In the genomic region with DNA sequence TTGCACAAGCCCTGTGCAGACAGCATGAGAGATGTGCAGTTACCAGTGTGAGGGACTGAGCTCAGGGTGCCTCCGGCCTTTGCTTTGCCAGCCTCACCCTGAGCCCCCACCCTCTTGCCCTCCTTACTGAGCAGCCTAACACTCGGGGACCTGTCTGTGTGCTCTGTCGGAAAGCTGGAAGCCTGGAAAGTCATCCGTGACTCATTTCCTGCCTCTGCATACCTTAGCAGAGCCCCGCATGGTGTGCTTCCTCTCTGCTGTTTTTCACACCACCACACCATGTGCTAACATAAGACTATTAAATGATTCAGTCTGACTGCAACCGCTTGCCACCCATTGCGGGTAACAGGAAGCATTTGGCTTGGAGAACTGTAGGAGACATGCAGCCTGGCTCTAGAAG, we compare ENCODE assay signal across 9 mouse cellular contexts.
A peak's percentile ranks its signal among the peaks of the same experiment; 100 is the strongest.
DNase-seq lines count a peak whose midpoint lies in the region; ATAC-seq and TF ChIP-seq lines count a peak whose summit lies in the region.
"Had no signal": no experiment of that assay in that cellular context is flagged by ENCODE, and none has a peak within 500 bp of the region (broad histone marks: within the 10 kb centered on the region; RNA-seq: fewer than 3 reads in every experiment).

No protein-coding gene starts in this region.

- H3K4me3 ChIP-seq in midbrain, embryonic 13.5 days (replicated peaks): no peak overlapping the region
- H3K4me3 ChIP-seq in midbrain, embryonic 15.5 days: no peak overlapping the region
- H3K4me3 ChIP-seq in gastrocnemius, adult 2 months: no peak overlapping the region

- H3K9me3 ChIP-seq in midbrain, embryonic 13.5 days: no peaks in the 10 kb centered on the region
- no peaks in the 10 kb centered on the region for H3K9me3 ChIP-seq in midbrain, embryonic 15.5 days

- no peak overlapping the region for H3K27ac ChIP-seq in midbrain, embryonic 13.5 days
- H3K27ac ChIP-seq in midbrain, embryonic 15.5 days: no peak overlapping the region
- no peak overlapping the region for H3K27ac ChIP-seq in gastrocnemius, adult 2 months

- no peak for DNase-seq in frontal cortex, postnatal 14 days (ENCODE audit: low spot score in 2 of 2)
- peak; percentile 51 for DNase-seq in naive thymus-derived CD4-positive, alpha-beta T cell, adult 2 months (ENCODE audit: low read depth)
- DNase-seq in gastrocnemius, adult 2 months: no peak
- DNase-seq: liver had no signal

- no peak for TF ChIP-seq CTCF in gastrocnemius, adult 2 months (IDR thresholded peaks at IDR 0.05)

- peak; percentile 80 for ATAC-seq in frontal cortex, adult (ENCODE audit: low TSS enrichment)
- peak; percentile 58; the same call in 1 of the 2 replicates for ATAC-seq in midbrain, embryonic 13.5 days
- no peak for ATAC-seq in midbrain, embryonic 15.5 days (replicated peaks)
- ATAC-seq in hematopoietic stem cell, adult 5-6 weeks (replicated peaks in 1 of 2; ENCODE audit: insufficient read depth in 1 of 2, low FRiP score in 2 of 2, low TSS enrichment in 1 of 2, low read depth in 1 of 2, poor library complexity in 2 of 2, severe bottlenecking in 2 of 2): peak; percentile 85 to 87
- ATAC-seq in cerebellum, adult (ENCODE audit: insufficient number of reproducible peaks, low FRiP score, low TSS enrichment): no peak

- H3K4me1 ChIP-seq in midbrain, embryonic 13.5 days (replicated peaks): peaks cover 21% of the 10 kb centered on the region
- peaks cover 4% of the 10 kb centered on the region; the same call in 1 of the 2 replicates for H3K4me1 ChIP-seq in midbrain, embryonic 15.5 days

- intact Hi-C loops in gastrocnemius, adult 2 months (cut with DNase I): no loop called here

- no peak overlapping the region for H3K4me2 ChIP-seq in midbrain, embryonic 13.5 days (replicated peaks)
- no peak overlapping the region for H3K4me2 ChIP-seq in midbrain, embryonic 15.5 days

- H3K9ac ChIP-seq in midbrain, embryonic 13.5 days (replicated peaks): no peak overlapping the region
- no peak overlapping the region for H3K9ac ChIP-seq in midbrain, embryonic 15.5 days

- 81% methylated on average over 7 of the region's 7 CpGs for WGBS in midbrain, embryonic 13.5 days
- 82% methylated on average over 7 of the region's 7 CpGs for WGBS in midbrain, embryonic 15.5 days

- no peaks in the 10 kb centered on the region for H3K36me3 ChIP-seq in midbrain, embryonic 13.5 days
- no peaks in the 10 kb centered on the region for H3K36me3 ChIP-seq in midbrain, embryonic 15.5 days (replicated peaks)

- H3K27me3 ChIP-seq in midbrain, embryonic 13.5 days: 0 out of 2 replicates have a peak, but pooled peaks cover 22% of the 10 kb centered on the region
- no peaks in the 10 kb centered on the region for H3K27me3 ChIP-seq in midbrain, embryonic 15.5 days (replicated peaks)

Comparison
In these comparisons a context has a peak if more than half of its experiments do, and no peak if none do; other contexts are left out.
1. ATAC-seq: peak in frontal cortex, adult (single experiment), midbrain, embryonic 13.5 days (single experiment) and hematopoietic stem cell, adult 5-6 weeks (2 of 2); none in midbrain, embryonic 15.5 days (single experiment) and cerebellum, adult (single experiment).